Mouse (Mus musculus): ENCODE data around the gene Chodl. TPM values are rescaled to one million over a fixed set of nuclear protein-coding genes. Genes with fewer than 3 reads are reported as not detected.

Gene Chodl
- polyA plus RNA-seq (2012): not detected in 2 replicates

DNA sequence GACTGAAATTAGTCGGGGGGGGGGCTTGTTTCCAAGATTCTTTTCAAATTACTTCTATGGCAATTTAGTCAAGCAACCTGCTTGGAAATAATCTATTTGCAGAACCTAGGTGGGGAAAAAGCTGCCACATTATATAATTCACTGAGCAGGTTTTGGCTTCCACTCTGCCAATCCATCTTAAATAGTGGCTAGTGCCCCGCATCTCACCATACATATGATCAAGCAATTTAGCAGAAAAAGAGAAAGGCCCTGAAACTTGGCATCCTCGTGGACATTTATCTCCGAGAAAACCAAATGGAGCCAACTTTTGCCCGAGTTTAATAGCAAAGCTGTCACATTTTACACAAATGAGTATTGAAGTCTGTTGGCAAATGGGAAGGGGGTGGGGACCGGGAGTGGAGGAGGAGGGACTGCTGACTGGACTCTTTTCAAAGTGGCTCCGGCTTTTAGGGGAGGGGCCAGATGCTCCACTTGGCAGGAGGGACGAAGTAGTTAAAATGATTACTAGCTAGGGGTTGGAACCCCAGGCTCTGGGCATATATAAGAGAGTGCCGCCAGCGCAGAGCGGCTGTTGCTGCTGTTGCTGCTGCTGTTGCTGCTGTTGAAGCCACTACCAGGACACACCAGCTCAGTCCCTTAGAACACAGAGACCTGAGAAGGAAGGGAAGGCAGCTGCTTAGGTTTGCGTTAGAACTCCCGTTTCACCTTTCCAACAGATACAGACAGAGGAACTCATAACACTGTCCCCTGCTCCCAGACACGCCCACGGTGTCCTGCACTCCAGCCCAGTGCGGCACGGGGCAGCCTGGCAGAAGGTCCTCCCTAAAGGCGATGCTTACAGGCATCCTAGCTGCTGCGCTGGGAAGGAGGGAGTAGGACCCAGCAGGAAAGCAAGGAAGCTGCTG is at the start of gene Chodl:
Gene Chodl, plus strand, starts transcription at position 567 of the 905 bp plus-strand sequence.
- Histone ChIP-seq H3K4me3 (replicated peaks) (no peak within 1 kb of the TSS), H3K4me1 (ENCODE audit: control insufficient read depth) (no peaks in the 10 kb centered on the region), H3K27me3 (ENCODE audit: control insufficient read depth) (peaks cover 4% of the 10 kb centered on the region), H3K36me3 (ENCODE audit: control insufficient read depth) (no peaks in the 10 kb centered on the region), H3K9me3 (ENCODE audit: control insufficient read depth, low read length) (peaks cover 3% of the 10 kb centered on the region; the same call in 1 of the 2 replicates)
- no peak for TF ChIP-seq TAL1 (IDR thresholded peaks at IDR 0.05; ENCODE audit: low read length)
- no peak for TF ChIP-seq GATA1 (IDR thresholded peaks at IDR 0.05; ENCODE audit: low read length)

DNA sequence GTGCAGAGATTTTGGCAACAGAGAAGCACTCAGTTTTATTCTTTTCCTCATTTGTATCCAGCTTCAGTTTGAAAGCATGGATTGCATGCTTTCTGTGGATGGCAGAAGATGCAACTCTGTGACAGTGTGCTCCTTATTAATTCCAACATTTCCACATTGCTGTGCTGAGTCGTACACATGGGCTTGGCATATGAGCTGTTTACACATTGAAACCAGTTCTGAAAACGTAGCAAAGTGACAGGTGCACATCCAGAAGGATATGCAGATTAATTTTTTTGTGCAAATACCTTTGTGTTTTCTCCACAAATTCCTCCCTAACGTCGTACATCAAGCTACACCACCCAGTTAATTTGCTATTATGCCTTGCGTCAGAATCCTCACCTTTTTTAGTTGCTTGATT is 8.1 kb upstream of the Chodl start:
- Histone ChIP-seq H3K4me1 (ENCODE audit: control insufficient read depth) (no peaks in the 10 kb centered on the region), H3K36me3 (ENCODE audit: control insufficient read depth) (no peaks in the 10 kb centered on the region), H3K27me3 (ENCODE audit: control insufficient read depth) (no peaks in the 10 kb centered on the region), H3K4me3 (replicated peaks) (no peak overlapping the region), H3K9me3 (ENCODE audit: control insufficient read depth, low read length) (peaks cover 3% of the 10 kb centered on the region; the same call in 1 of the 2 replicates)
- TF ChIP-seq TAL1 (IDR thresholded peaks at IDR 0.05; ENCODE audit: low read length) (no peak), GATA1 (IDR thresholded peaks at IDR 0.05; ENCODE audit: low read length) (no peak)

DNA sequence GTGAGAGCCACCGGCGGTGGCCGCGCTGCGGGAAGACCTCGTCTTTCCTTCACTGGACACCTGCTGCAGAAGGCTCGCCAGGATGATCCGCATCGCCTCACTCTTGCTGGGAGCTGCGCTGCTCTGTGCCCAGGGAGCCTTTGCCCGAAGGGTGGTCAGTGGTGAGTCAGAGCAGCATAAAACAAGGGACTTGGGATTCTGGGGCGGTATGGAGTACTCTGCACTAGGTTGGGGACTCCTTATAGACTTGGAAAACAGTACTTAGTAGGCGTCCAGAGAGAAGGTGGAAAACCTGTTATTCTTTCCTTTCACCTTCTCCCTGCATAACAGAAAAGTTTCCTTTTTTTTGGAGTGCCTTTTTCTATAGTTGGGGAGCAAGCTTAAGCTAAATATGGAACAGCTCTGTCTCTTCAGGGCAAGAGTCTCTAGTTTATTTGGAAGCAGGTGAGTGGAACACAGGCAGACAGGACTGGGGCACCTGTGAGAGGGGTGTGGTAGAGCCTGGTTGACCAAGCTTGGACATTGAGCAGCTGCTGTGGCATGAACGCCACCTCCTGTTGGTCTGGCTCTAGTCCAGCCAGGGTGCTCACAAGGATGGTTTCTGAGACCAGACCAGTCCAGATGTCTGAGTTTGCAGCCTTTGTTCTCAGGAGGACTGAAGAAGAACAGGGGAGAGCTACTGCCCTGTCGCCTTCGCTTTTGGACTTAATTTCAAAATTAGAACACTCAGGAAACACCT is 708 bp downstream of the Chodl start:
- no peak overlapping the region for H3K4me3 ChIP-seq (replicated peaks)
- H3K27me3 ChIP-seq (ENCODE audit: control insufficient read depth): peaks cover 4% of the 10 kb centered on the region
- H3K4me1 ChIP-seq (ENCODE audit: control insufficient read depth): no peaks in the 10 kb centered on the region
- H3K36me3 ChIP-seq (ENCODE audit: control insufficient read depth): no peaks in the 10 kb centered on the region
- TF ChIP-seq GATA1 (IDR thresholded peaks at IDR 0.05; ENCODE audit: low read length) (no peak), TAL1 (IDR thresholded peaks at IDR 0.05; ENCODE audit: low read length) (no peak)
- H3K9me3 ChIP-seq (ENCODE audit: control insufficient read depth, low read length): peaks cover 3% of the 10 kb centered on the region; the same call in 1 of the 2 replicates

DNA sequence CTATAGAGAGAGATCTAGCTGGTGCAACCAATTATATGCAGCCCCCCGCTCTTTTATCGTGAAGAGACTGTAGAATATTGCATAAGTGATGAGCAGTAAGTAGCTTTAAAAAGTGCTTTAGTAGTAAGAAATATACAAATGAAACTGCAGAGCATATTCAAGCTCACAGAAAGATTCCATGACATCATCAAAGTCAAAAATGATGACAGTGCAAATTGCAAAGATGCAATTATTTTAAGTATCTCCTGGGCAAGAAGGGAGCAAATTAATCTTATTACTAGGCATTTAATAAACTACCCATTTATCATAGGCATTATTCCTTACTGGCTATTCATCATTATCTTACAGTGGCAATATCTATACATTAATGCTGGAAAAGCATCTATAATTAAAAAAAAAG is 3.5 kb downstream of the Chodl start:
- H3K36me3 ChIP-seq (ENCODE audit: control insufficient read depth): no peaks in the 10 kb centered on the region
- TF ChIP-seq GATA1 (IDR thresholded peaks at IDR 0.05; ENCODE audit: low read length) (no peak), TAL1 (IDR thresholded peaks at IDR 0.05; ENCODE audit: low read length) (no peak)
- H3K27me3 ChIP-seq (ENCODE audit: control insufficient read depth): peaks cover 4% of the 10 kb centered on the region
- peaks cover 5% of the 10 kb centered on the region for H3K9me3 ChIP-seq (ENCODE audit: control insufficient read depth, low read length)
- no peak overlapping the region for H3K4me3 ChIP-seq (replicated peaks)
- no peaks in the 10 kb centered on the region for H3K4me1 ChIP-seq (ENCODE audit: control insufficient read depth)

DNA sequence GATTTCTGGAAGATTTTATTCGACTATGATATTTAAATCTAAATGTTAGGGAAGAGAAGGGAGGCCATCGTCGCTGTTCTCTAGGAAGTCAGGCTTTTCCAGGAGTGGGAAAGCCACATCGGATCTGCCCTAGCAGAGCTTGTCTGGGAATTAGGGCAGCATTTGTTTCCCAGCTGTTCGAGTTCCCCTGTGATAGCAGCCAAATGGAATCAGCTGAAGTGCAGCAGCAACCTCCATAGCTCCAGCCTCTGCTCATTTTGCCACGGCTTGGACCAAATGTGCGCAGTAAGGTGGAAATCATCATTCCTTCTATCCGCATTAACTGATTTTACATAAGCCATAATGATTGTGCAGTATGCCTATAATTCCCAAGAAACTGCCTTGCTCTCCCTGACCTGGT is 7.0 kb downstream of the Chodl start:
- Histone ChIP-seq H3K9me3 (ENCODE audit: control insufficient read depth, low read length) (peaks cover 3% of the 10 kb centered on the region), H3K4me3 (replicated peaks) (no peak overlapping the region), H3K4me1 (ENCODE audit: control insufficient read depth) (no peaks in the 10 kb centered on the region), H3K36me3 (ENCODE audit: control insufficient read depth) (no peaks in the 10 kb centered on the region), H3K27me3 (ENCODE audit: control insufficient read depth) (no peaks in the 10 kb centered on the region)
- no peak for TF ChIP-seq TAL1 (IDR thresholded peaks at IDR 0.05; ENCODE audit: low read length)
- no peak for TF ChIP-seq GATA1 (IDR thresholded peaks at IDR 0.05; ENCODE audit: low read length)

DNA sequence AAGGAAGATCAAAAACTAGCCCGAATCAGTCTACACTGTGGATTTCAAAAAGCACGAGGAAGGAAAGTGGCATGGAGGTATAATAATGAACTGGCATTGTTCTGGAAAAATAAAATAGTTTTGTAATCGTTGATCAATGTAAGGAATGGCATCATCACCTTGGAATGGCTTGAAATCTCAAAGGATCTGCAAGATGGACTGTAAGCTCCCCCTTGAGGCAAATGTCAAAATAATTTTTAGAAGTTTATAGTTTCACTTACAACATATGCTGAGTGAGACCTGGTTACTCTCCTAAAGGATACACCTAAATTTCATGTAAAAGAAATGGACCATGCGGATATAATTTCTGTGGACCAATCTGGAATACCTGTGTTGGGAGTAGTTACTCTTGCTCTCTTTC is 19.6 kb downstream of the Chodl start:
- H3K4me1 ChIP-seq (ENCODE audit: control insufficient read depth): no peaks in the 10 kb centered on the region
- TF ChIP-seq GATA1 (IDR thresholded peaks at IDR 0.05; ENCODE audit: low read length): no peak
- TF ChIP-seq TAL1 (IDR thresholded peaks at IDR 0.05; ENCODE audit: low read length): no peak
- no peaks in the 10 kb centered on the region for H3K27me3 ChIP-seq (ENCODE audit: control insufficient read depth)
- H3K4me3 ChIP-seq (replicated peaks): no peak overlapping the region
- H3K9me3 ChIP-seq (ENCODE audit: control insufficient read depth, low read length): no peaks in the 10 kb centered on the region
- H3K36me3 ChIP-seq (ENCODE audit: control insufficient read depth): no peaks in the 10 kb centered on the region

DNA sequence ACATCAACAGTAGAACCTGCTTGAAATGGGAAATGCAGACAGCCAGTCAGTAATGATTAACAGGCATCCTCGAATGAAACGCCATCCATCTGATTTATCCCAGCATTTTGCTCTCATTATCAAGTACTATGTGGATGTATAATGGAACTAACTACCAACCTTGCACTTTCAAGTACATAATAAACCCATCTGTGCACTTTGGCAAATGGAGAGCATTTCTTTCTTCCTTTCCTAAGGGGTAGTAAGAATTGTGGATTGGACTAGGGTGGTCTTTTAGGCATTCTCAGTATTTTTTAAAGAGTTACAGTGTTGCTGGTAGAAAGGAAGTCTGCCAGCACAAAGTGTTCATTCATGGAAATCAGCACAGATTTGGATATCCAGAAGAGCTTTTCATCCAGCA is 26.7 kb downstream of the Chodl start:
- TF ChIP-seq GATA1 (IDR thresholded peaks at IDR 0.05; ENCODE audit: low read length) (no peak), TAL1 (IDR thresholded peaks at IDR 0.05; ENCODE audit: low read length) (no peak)
- no peaks in the 10 kb centered on the region for H3K27me3 ChIP-seq (ENCODE audit: control insufficient read depth)
- H3K4me3 ChIP-seq (replicated peaks): no peak overlapping the region
- H3K4me1 ChIP-seq (ENCODE audit: control insufficient read depth): no peaks in the 10 kb centered on the region
- no peaks in the 10 kb centered on the region for H3K9me3 ChIP-seq (ENCODE audit: control insufficient read depth, low read length)
- H3K36me3 ChIP-seq (ENCODE audit: control insufficient read depth): no peaks in the 10 kb centered on the region

DNA sequence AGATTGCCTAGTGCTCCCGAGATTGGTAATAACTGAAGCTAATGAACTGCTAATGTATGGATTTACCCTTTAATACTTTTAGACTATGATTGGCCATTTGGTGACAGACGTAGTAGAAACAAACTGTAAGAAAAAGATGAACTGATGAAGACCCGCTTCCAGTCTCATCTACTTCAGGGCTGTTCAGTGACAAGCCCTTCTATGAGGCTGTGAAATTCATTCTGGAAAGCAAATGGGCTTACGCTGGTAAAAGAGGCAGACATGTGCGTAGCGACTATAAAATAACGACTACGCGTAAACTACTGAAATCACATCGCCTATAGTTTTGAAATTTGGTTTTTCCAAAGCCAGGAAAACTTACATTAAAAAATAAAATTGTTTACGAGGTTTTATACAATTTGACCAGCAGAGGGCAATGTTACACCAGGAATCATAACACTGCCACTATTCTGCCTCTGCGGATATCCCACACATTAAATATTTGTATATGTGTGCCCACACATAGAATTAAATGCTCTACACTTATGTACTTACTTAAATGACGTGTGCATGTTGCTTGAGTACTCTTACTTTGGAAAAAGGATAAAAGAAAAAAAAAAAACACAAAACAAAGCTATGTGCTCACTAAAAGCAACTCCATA is 38.5 kb downstream of the Chodl start:
- TF ChIP-seq GATA1 (IDR thresholded peaks at IDR 0.05; ENCODE audit: low read length) (no peak), TAL1 (IDR thresholded peaks at IDR 0.05; ENCODE audit: low read length) (no peak)
- no peaks in the 10 kb centered on the region for H3K9me3 ChIP-seq (ENCODE audit: control insufficient read depth, low read length)
- no peak overlapping the region for H3K4me3 ChIP-seq (replicated peaks)
- no peaks in the 10 kb centered on the region for H3K27me3 ChIP-seq (ENCODE audit: control insufficient read depth)
- no peaks in the 10 kb centered on the region for H3K4me1 ChIP-seq (ENCODE audit: control insufficient read depth)
- H3K36me3 ChIP-seq (ENCODE audit: control insufficient read depth): no peaks in the 10 kb centered on the region

DNA sequence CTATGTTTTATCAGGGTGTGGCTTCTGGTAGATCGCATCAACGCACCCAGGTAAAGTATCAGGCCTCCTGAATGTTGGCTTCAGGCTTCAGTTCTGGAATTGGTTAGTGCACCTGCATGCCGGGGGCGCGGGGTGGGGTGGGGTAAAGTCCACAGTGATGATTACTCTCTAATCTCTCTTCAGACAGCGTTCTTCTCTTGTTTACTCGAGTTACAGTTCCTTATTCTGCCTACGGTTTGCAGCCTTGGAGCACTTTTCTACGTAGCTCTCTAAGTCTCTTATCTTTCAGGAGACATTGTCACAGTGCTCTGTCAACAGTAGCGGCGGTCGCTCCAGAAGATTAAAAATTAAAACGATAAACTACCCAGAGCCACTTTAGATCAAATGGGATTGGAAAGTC is 43.4 kb downstream of the Chodl start:
- no peaks in the 10 kb centered on the region for H3K4me1 ChIP-seq (ENCODE audit: control insufficient read depth)
- H3K27me3 ChIP-seq (ENCODE audit: control insufficient read depth): no peaks in the 10 kb centered on the region
- H3K9me3 ChIP-seq (ENCODE audit: control insufficient read depth, low read length): 0 out of 2 replicates have a peak, but pooled peaks cover 2% of the 10 kb centered on the region
- H3K4me3 ChIP-seq (replicated peaks): no peak overlapping the region
- no peaks in the 10 kb centered on the region for H3K36me3 ChIP-seq (ENCODE audit: control insufficient read depth)
- TF ChIP-seq TAL1 (IDR thresholded peaks at IDR 0.05; ENCODE audit: low read length) (no peak), GATA1 (IDR thresholded peaks at IDR 0.05; ENCODE audit: low read length) (no peak)

Data from erythroblast, embryonic 14.5 days (primary cell).